Mouse (Mus musculus) layer of hippocampus, adult 8-10 months (tissue): Measurements from ENCODE around the gene Mrgprd. TPM values are rescaled to one million over a fixed set of nuclear protein-coding genes. Genes with fewer than 3 reads are reported as not detected.

Experiments
- total RNA-seq, 4 experiments: library from RNA; stranded (reverse); gene quantifications; 2 replicates each; pipeline ENCODE4 v1.2.4; 2022

The Mrgprd gene
- total RNA-seq, 4 experiments from 2014 or later: not detected

Other genes with a start within 250 kb of the Mrgprd start
- gene 1810010D01Rik, start 106.7 kb upstream of the Mrgprd start, total RNA-seq: 1 to 10 TPM in 2 of 4 experiments, under 1 TPM in 1, not detected in 1; 0.62 to 1.6 (median 1.3) TPM
- gene Tpcn2, start 30.8 kb upstream of the Mrgprd start, total RNA-seq: 10 to 100 TPM in 2 of 4 experiments, 1 to 10 TPM in 2; 8.3 to 14.3 (median 10.5) TPM
- 1 to 10 TPM in 2 of 4 experiments, under 1 TPM in 2; 0.87 to 1.2 (median 1.1) TPM for gene Mrgprf, start 14.0 kb upstream of the Mrgprd start, total RNA-seq